Mouse (Mus musculus) lung, postnatal 4 days (tissue): Measurements from ENCODE around the gene Clcn2.
A peak's percentile ranks its signal among the peaks of the same experiment; 100 is the strongest.
"Not testable (repeated sequence)": the region's sequence is repeated elsewhere in the genome, so short reads cannot be mapped to it uniquely, and the experiment has no call there.

Source experiments
- DNase-seq, 2 experiments: peaks; one replicate each; pipeline ENCODE4 v3.0.0; 2021

Clcn2 gene

DNA sequence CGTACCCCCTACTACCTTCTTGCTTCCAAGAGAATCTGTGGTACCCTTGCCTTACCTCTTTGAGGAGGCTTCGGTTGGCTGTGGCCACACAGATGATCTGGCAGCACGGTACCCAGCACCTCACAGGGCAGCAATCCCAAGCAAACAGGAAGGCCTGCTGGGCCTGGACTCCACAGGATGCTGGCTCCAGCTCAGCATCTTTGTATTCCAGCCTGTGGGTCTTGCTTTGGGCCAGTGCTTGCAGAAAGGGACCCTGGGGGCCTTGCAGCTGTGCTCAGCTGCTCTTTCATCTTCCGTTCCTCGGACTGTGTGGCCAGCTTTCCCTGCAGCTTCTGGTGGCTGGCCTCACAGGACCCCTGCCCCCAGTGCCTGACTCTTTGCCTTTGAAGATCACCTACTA, 17.5 kb downstream of the Clcn2 start:
- no peak for DNase-seq

- DNase-seq = no peak
These were observed 18.3 kb downstream of the Clcn2 start for GRCm38 (mm10) chr16:20699266-20699665.

DNA sequence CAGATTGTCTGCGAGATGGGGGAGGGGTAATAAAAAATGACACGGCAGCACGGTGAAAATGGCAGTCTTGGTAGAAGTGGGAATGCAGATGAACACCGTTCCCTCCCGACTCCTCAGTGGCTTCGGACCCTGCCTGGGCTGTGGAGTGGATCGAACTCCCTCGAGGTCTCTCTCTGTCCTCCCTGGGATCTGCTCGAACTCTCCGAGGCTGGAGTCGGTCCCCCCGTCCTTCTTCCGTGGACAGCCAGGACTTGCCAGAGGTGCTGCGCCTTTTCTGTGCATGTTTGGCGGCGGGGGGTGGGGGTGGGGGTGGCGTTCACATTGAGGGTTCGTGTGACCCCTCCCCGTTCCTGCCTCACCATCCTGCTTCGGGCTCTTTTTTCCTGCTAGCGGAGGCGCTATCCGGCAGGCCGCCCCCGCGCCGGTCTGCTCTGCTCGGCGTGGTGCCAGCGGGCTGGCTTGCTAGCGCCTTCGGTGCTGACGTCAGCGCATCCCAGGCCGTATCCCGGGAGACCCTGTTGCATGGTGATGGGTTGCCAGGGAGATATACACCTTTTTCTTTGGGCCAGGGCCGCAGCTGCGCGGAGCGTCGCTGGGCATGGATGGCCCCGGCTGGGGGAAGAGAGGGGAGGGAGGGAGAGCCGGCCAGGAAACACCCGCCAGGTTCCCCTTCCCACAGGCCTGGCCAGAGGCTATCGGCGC, 21.8 kb downstream of the Clcn2 start:
- peak; percentile 86 to 89 for DNase-seq

DNA sequence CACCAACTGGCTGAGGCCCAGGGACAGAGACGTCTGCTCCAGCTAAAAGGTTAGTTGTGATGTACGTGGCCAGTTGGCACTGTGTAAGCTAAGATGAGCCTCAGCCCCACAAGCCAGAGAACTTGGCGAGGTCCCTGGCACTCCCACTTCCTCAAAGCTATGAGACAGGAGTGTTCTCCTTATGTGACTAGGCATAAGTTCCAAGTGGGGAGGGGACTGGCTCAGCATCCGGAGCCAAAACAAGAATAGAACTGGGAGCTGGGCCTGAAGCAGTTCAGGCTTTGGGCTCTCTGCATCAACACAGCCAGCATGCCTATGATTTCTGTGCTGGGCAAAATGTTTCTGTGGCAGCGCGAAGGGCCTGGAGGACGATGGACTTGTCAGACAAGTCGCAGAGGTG, 22.8 kb downstream of the Clcn2 start:
- DNase-seq = peak; percentile 41 to 60

GRCm38 (mm10) chr16:20693111-20693701, 24.3 kb downstream of the Clcn2 start, which contains the start of gene Fam131a:
Gene Fam131a (plus strand): TSS chr16:20693241.
- DNase-seq = peak; percentile 93

DNA sequence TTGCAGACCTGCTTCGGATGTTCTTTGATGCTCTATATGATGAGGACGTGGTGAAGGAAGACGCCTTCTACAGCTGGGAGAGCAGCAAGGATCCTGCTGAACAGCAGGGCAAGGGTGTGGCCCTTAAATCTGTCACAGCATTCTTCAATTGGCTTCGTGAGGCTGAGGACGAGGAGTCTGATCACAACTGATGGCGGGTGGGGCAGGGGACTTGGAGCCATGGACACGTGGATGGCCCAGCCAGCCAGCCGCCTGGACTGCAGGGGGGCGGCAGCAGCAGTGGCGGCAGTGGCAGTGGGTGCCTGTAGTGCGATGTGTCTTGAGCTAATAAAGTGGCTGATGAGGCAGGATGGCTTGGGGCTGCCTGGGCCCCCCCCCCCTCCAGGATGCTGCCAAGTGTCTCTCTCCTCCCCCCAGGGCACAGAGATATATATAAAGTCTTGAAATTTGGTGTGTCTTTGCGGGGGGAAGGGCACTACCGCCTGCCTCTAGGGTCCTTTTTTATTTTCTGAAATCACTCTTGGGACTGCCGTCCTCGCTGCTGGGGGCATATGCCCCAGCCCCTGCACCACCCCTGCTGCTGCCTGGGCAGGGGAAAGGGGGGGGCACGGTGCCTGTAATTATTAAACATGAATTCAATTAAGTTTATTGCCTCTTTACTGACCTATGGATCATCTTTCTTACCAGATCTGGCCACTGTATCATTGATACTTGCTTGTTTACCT, 25.1 kb downstream of the Clcn2 start:
- DNase-seq = no peak

- no peak for DNase-seq
These were observed 25.9 kb downstream of the Clcn2 start for GRCm38 (mm10) chr16:20691617-20692016.

GRCm38 (mm10) chr16:20690774-20691173, 26.8 kb downstream of the Clcn2 start:
- DNase-seq = no peak

DNA sequence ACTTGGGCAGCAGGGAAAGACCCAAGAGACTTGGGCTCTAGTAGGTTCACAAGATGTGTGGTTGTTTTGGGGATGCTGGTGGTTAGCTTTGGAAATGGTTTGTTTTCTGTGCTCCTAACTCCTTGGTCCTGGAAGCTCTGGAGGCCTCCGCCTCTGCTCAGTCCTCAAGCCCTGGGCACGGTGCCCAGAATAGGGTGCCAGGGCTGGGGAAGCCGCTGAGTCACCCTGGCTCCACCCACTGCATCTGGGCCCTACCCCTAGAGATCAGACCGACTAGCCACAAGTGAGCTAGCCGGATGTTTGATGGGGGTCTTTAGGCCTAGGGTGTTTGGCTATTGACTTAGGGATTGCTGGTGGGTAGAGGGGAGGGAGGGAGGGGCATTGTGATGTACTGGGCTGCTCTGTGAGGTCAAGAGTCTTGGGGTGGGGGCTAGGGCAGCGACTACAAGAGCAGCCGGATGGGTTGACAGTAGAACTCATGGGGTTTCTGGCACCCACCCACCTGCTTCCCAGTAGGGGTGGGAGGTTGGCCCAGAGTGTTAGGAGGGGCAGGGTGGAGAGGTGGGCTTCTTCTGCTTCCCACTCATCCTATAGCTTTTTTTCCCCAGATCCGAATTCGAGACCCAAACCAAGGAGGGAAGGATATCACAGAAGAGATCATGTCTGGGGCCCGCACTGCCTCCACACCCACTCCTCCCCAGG, 39.4 kb downstream of the Clcn2 start:
- peak; percentile 86 to 91 for DNase-seq

GRCm38 (mm10) chr16:20677380-20677779, 40.2 kb downstream of the Clcn2 start:
- DNase-seq = no peak

- DNase-seq = no peak
These were observed 40.8 kb downstream of the Clcn2 start for GRCm38 (mm10) chr16:20676702-20677101.

GRCm38 (mm10) chr16:20675213-20675612, 42.3 kb downstream of the Clcn2 start:
- DNase-seq = no peak

DNA sequence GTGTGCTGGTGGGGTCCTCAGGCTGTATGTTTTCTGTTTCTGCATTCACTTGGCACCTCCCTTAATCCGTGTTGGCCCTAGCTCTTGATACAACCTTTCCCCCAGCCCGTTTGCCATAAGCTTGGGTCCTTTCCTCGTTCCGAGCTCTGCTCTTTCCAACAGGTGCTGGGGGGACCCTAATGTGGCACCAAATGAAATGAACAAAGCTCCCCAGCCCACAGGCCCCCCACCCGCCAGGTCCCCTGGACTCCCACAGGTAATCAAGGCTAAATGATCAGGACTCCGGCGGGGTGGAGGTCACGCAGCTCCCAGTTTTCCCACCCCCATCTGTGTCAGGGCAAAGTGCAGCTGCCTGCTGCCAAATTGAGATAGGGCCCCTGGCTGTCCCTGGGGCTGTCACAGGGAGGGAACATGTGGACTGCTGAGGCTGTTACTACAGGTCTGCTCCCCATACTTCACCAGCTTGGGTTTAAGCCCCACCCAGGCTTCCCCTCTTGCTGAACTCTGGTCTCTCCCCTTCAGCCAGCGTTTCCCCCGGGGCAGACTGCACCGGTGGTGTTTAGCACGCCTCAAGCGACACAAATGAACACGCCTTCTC, 43.7 kb downstream of the Clcn2 start:
- peak; percentile 22 to 32 for DNase-seq

DNA sequence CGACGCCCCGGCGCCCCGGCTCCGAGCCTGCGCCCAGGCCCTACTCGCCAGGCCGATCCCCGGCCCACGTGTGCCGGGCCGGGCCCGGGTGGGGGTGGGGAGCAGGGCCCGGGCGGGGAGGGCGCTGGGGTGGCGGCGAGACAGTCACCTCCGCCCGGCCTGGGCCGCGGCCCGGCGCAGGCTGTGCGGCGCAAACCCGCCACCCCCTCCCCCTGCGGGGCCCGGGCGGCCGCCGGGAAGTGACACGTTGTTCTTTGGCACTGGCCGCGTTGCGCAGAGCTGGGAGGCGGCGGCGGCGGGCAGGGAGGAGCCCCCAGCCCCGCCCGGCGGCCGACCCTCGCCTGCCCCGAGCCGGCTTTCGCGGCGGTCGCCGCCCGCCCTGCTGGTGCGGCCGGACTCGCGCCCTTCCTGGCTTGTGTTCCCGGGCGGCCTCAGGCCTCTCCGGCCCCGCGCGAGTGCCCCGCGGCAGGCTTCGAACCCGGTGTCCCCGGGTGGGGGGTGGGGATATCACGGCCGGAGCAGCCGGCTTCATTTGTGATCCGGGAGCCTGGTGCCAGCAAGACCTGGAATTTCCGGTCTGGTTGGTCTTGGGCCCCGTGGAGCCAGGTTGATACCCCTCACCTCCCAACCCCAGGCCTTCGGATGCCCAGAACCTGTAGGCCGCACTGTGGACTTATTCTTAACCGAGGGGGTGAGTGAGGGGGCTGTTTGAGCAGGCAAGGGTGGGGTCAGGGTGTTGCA, 44.4 kb downstream of the Clcn2 start:
- peak; percentile 78 to 87 for DNase-seq

- DNase-seq = peak; percentile 97 to 99
These were observed 45.0 kb downstream of the Clcn2 start for GRCm38 (mm10) chr16:20672500-20672902.

- no peak for DNase-seq
These were observed 45.7 kb downstream of the Clcn2 start for GRCm38 (mm10) chr16:20671886-20672285.

DNA sequence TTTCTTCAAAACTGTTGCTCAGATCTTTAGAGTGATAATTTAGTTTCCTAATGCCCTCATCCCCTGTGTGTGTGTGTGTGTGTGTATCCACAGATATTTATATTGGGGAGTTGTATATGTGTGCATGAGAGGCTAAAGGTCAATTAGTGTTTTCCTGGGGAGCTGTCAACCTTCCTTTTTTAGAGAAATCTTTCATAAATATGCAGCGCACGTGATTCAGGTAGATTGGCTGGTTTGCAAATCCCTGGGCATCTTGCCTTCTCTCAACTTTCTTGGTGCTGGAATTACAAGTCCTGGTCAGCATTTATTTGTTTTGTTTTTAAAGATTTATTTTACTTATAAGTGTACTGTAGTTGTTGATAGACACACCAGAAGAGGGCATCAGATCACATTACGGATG, 47.3 kb downstream of the Clcn2 start:
- DNase-seq = no peak

DNA sequence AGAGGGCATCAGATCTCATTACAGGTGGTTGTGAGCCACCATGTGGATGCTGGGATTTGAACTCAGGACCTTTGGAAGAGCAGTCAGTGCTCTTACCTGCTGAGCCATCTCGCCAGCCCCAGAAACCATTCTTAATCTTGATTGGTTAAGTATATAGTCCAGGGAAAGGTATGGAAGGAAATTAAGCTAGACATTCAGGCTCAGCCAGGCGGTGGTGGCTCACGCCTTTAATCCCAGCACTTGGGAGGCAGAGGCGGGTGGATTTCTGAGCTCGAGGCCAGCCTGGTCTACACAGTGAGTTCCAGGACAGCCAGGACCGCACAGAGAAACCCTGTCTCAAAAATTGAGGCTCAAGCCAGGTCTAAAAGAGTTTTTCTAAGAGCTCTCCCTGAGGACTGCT, 49.5 kb downstream of the Clcn2 start, which contains the start of gene Eif4g1:
Gene Eif4g1 (plus strand): TSS at position 301 of the 400 bp plus-strand sequence.
- DNase-seq = not testable (repeated sequence)

DNA sequence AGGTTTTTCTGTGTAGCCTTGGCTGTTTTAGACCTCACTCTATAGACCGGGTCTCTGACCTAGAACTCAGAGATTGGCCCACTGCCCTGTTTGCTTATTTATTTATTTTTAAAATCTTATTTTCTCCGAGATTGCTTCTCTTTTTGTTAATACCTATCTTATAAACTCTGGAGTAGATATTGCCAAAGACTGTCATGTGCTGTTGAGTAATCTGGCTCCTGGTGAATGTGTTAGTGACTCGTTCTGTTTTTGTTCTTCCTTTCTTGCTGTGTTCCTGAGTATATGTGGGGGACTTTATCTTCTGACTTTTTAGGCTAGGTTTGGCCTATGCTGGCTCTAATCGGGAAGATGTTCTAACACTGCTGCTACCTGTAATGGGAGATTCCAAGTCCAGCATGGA, 59.9 kb downstream of the Clcn2 start:
- DNase-seq = no peak

GRCm38 (mm10) chr16:20653315-20653714, 64.2 kb downstream of the Clcn2 start:
- no peak for DNase-seq
